Mouse (Mus musculus) erythroblast, embryonic 14.5 days (primary cell): ENCODE data around the gene Lrr1.

Source experiments
- GATA1 ChIP-seq: IDR thresholded peaks from 2 replicates; pipeline ENCODE4 v1.6.1; 2012; ENCODE audit warnings: low read length, inconsistent platforms, mixed read lengths
- TAL1 ChIP-seq: IDR thresholded peaks from 3 replicates; pipeline ENCODE4 v1.6.1; 2012; ENCODE audit warnings: low read length, inconsistent platforms, mixed read lengths

DNA sequence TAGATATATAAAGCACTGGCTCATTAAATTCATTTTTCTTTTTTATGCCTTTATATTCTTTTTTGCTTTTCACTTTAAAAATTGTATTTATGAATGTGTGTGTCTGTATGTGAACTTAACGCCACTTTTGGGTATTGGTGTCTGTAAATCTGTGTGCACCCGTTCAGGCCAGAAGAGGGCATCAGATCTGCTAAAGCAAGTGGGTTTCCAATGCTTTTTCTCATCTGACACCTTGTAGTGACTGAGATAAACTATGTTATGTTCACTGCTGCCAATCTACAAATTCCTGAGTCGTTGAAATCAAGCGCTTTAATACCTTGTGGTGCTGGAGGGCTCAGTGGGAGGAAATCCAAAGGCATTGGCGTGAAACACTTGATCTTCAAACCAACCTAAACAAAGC lies 42.4 kb downstream of the Lrr1 start:
- TF ChIP-seq GATA1: no peak
- TF ChIP-seq TAL1: no peak
